Mouse (Mus musculus) layer of hippocampus, adult 11-12 months (tissue): ENCODE measurements at regions not wholly inside any gene's neighbourhood (a gene's known extent, or its start where the extent isn't known, plus 50 kb on each side); places are given as distances from the start of the nearest gene placed in this dataset.

Experiments used
- DNase-seq: peaks from one replicate; pipeline ENCODE4 v3.0.0; 2022; ENCODE audit warnings: low spot score

GRCm38 (mm10) chr8:44512876-44513275, 422.4 kb upstream of the Fat1 start:
- no peak for DNase-seq

GRCm38 (mm10) chr8:44525915-44526314, 409.3 kb upstream of the Fat1 start:
- no peak for DNase-seq

- DNase-seq = no peak
Observed at GRCm38 (mm10) chr8:44529696-44530095, 405.6 kb upstream of the Fat1 start.

GRCm38 (mm10) chr8:44548885-44549284, 386.4 kb upstream of the Fat1 start:
- DNase-seq = no peak

GRCm38 (mm10) chr8:44559161-44559560, 376.1 kb upstream of the Fat1 start:
- no peak for DNase-seq

GRCm38 (mm10) chr8:44576314-44576858, 358.9 kb upstream of the Fat1 start:
- no peak for DNase-seq

GRCm38 (mm10) chr8:44576993-44577392, 358.3 kb upstream of the Fat1 start:
- no peak for DNase-seq
